20 mouse cellular contexts compared by ENCODE assay signal in genomic region chr14:121184351-121184750, GRCm38 (mm10).
DNase-seq lines count a peak whose midpoint lies in the region; ATAC-seq and TF ChIP-seq lines count a peak whose summit lies in the region.
"Had no signal": no experiment of that assay in that cellular context is flagged by ENCODE, and none has a peak within 500 bp of the region (broad histone marks: within the 10 kb centered on the region; RNA-seq: fewer than 3 reads in every experiment).

No protein-coding gene starts in this region.

- peak overlapping the region; percentile 79 for H3K4me2 ChIP-seq in myocyte (ENCODE audit: low read depth)
- no peak overlapping the region for H3K4me2 ChIP-seq in liver, embryonic 11.5 days
- H3K4me2 ChIP-seq: embryonic facial prominence, embryonic 13.5 days; embryonic facial prominence, embryonic 15.5 days; forebrain, embryonic 12.5 days; forebrain, embryonic 15.5 days had no signal

- H3K4me1 ChIP-seq in embryonic fibroblast, embryonic 13.5 days (ENCODE audit: control insufficient read depth, insufficient read depth, low read length) = peaks cover 25% of the 10 kb centered on the region
- H3K4me1 ChIP-seq in liver, embryonic 11.5 days (replicated peaks; ENCODE audit: control insufficient read depth, insufficient read depth, low read length) = no peaks in the 10 kb centered on the region

- no peaks in the 10 kb centered on the region for H3K27me3 ChIP-seq in myocyte (ENCODE audit: control insufficient read depth, insufficient read depth, insufficient read length)
- H3K27me3 ChIP-seq in liver, embryonic 11.5 days (replicated peaks; ENCODE audit: control insufficient read depth, insufficient read depth, low read length) = no peaks in the 10 kb centered on the region
- H3K27me3 ChIP-seq: embryonic facial prominence, embryonic 13.5 days; embryonic facial prominence, embryonic 15.5 days; forebrain, embryonic 12.5 days; forebrain, embryonic 15.5 days had no signal

- WGBS in liver, embryonic 11.5 days = 93% methylated on average over 8 of the region's 8 CpGs

- H3K79me2 ChIP-seq in myocyte (ENCODE audit: control insufficient read depth, insufficient read depth) = peaks cover 3% of the 10 kb centered on the region

- peak overlapping the region; percentile 62; the same call in 1 of the 2 replicates for H3K27ac ChIP-seq in layer of hippocampus, adult 2 months
- peak overlapping the region; percentile 95 for H3K27ac ChIP-seq in embryonic fibroblast, embryonic 13.5 days (ENCODE audit: insufficient read depth, low read length)
- no peak overlapping the region for H3K27ac ChIP-seq in liver, embryonic 11.5 days (ENCODE audit: low read depth, low read length)
- H3K27ac ChIP-seq: embryonic facial prominence, embryonic 13.5 days; forebrain, embryonic 15.5 days had no signal

- no peak for TF ChIP-seq CTCF in layer of hippocampus, adult 2 months (conservative IDR thresholded peaks at IDR 0.05)
- TF ChIP-seq CTCF in embryonic fibroblast, embryonic 13.5 days (IDR thresholded peaks at IDR 0.05; ENCODE audit: borderline replicate concordance, insufficient read depth, low read length) = no peak

- H3K4me3 ChIP-seq in layer of hippocampus, adult 2 months = no peak overlapping the region
- no peak overlapping the region for H3K4me3 ChIP-seq in embryonic fibroblast, embryonic 13.5 days (ENCODE audit: insufficient read depth, low read length)
- H3K4me3 ChIP-seq in myocyte = no peak overlapping the region
- no peak overlapping the region for H3K4me3 ChIP-seq in liver, embryonic 11.5 days (ENCODE audit: low read depth, low read length)
- H3K4me3 ChIP-seq: embryonic facial prominence, embryonic 13.5 days; embryonic facial prominence, embryonic 15.5 days; forebrain, embryonic 12.5 days; forebrain, embryonic 15.5 days had no signal

- no peak overlapping the region for H3ac ChIP-seq in myocyte (ENCODE audit: control insufficient read depth, insufficient read length)

- no peak for DNase-seq in layer of hippocampus, adult 2 months (ENCODE audit: low spot score in 2 of 2)
- no peak for DNase-seq in layer of hippocampus, adult 9-11 months
- DNase-seq in liver, embryonic 11.5 days (ENCODE audit: low spot score) = no peak
- DNase-seq: adrenal gland, adult 2 months; adrenal gland, postnatal 10 days; adrenal gland, postnatal 25 days; cerebellum, adult 11 months; cerebellum, adult 18-20 months; cerebellum, adult 8-10 months; cerebellum, adult 9-11 months; cerebellum, postnatal 14 days; cerebellum, postnatal 36 days; embryo, embryonic 11 days; forebrain, postnatal 0 days had no signal

- no peaks in the 10 kb centered on the region for H3K36me3 ChIP-seq in myocyte (ENCODE audit: control insufficient read depth, insufficient read depth)
- H3K36me3 ChIP-seq in liver, embryonic 11.5 days (ENCODE audit: control insufficient read depth, insufficient read depth, low read length) = no peaks in the 10 kb centered on the region
- H3K36me3 ChIP-seq: forebrain, embryonic 15.5 days had no signal

- no peaks in the 10 kb centered on the region for H3K9me3 ChIP-seq in liver, embryonic 11.5 days (ENCODE audit: control insufficient read depth, low read length)
- H3K9me3 ChIP-seq: embryonic facial prominence, embryonic 13.5 days; embryonic facial prominence, embryonic 15.5 days; forebrain, embryonic 12.5 days; forebrain, embryonic 15.5 days had no signal

- no peak for TF ChIP-seq POLR2A in embryonic fibroblast, embryonic 13.5 days (IDR thresholded peaks at IDR 0.05; ENCODE audit: low read depth, low read length)
- no peak for TF ChIP-seq POLR2A in myocyte (IDR thresholded peaks at IDR 0.05; ENCODE audit: insufficient read length, low read depth)

- H3K9ac ChIP-seq in liver, embryonic 11.5 days (ENCODE audit: low read depth, low read length) = no peak overlapping the region
- H3K9ac ChIP-seq: embryonic facial prominence, embryonic 13.5 days; embryonic facial prominence, embryonic 15.5 days; forebrain, embryonic 12.5 days; forebrain, embryonic 15.5 days; forebrain, postnatal 0 days had no signal

- ATAC-seq in liver, embryonic 11.5 days (replicated peaks; ENCODE audit: low FRiP score) = no peak
- ATAC-seq: forebrain, postnatal 0 days had no signal

TF ChIP-seq in myocyte, 11 proteins besides CTCF, POLR2A, EP300 and RAD21:
- peak; percentile 78 for TF ChIP-seq TCF3 (IDR thresholded peaks at IDR 0.05; ENCODE audit: insufficient read length, low read depth)
- TF ChIP-seq MYOD1 (IDR thresholded peaks at IDR 0.05; ENCODE audit: control insufficient read depth in 1 of 3, insufficient read length in 2 of 3, low read depth in 2 of 3) = peak; percentile 2 to 89 (median 77)
- TF ChIP-seq SRF (IDR thresholded peaks at IDR 0.05; ENCODE audit: control insufficient read depth, insufficient read length, low read depth) = no peak
- peak; percentile 60 to 96 (median 91) for TF ChIP-seq MYOG (IDR thresholded peaks at IDR 0.05; ENCODE audit: control insufficient read depth in 1 of 3, insufficient read depth in 1 of 3, insufficient read length in 2 of 3, low read depth in 2 of 3)
- no peak for TF ChIP-seq USF1 (IDR thresholded peaks at IDR 0.05; ENCODE audit: low read depth)
- TF ChIP-seq TCF12 (IDR thresholded peaks at IDR 0.05; ENCODE audit: insufficient read depth, poor library complexity, severe bottlenecking) = peak; percentile 78
TF ChIP-seq in myocyte: peak in this region for 4.
